Mouse (Mus musculus) brain, embryonic 14.5 days (tissue): Measurements from ENCODE around the gene P3h4. TPM values are rescaled to one million over a fixed set of nuclear protein-coding genes. Genes with fewer than 3 reads are reported as not detected.
A peak's percentile ranks its signal among the peaks of the same experiment; 100 is the strongest.

ENCODE experiments used
- DNase-seq: peaks from one replicate; pipeline ENCODE4 v3.0.0-alpha.2; 2011; ENCODE audit warnings: low read depth
- CTCF ChIP-seq: fragments of 200-500 bp; IDR thresholded peaks from 2 replicates; pipeline ENCODE4 v1.5.1; 2012; ENCODE audit warnings: inconsistent platforms, mild to moderate bottlenecking, moderate library complexity, borderline replicate concordance; ENCODE audit not compliant: insufficient read depth, insufficient read length; ENCODE audit errors: extremely low read depth
- POLR2A ChIP-seq: fragments of 200-500 bp; IDR thresholded peaks from 2 replicates; pipeline ENCODE4 v1.6.1; 2012; ENCODE audit warnings: mild to moderate bottlenecking, inconsistent platforms, borderline replicate concordance; ENCODE audit not compliant: poor library complexity, insufficient read depth, insufficient read length, severe bottlenecking; ENCODE audit errors: extremely low read depth
- polyA plus RNA-seq: library from polyadenylated mRNA; depleted of rRNA; stranded (reverse); fragments of >200 nt; gene quantifications from 2 replicates; pipeline ENCODE4 v1.2.3, GENCODE M21; 2012; rRNA removed

The P3h4 gene
- polyA plus RNA-seq: 20.2 and 21.1 TPM in 2 replicates

DNA sequence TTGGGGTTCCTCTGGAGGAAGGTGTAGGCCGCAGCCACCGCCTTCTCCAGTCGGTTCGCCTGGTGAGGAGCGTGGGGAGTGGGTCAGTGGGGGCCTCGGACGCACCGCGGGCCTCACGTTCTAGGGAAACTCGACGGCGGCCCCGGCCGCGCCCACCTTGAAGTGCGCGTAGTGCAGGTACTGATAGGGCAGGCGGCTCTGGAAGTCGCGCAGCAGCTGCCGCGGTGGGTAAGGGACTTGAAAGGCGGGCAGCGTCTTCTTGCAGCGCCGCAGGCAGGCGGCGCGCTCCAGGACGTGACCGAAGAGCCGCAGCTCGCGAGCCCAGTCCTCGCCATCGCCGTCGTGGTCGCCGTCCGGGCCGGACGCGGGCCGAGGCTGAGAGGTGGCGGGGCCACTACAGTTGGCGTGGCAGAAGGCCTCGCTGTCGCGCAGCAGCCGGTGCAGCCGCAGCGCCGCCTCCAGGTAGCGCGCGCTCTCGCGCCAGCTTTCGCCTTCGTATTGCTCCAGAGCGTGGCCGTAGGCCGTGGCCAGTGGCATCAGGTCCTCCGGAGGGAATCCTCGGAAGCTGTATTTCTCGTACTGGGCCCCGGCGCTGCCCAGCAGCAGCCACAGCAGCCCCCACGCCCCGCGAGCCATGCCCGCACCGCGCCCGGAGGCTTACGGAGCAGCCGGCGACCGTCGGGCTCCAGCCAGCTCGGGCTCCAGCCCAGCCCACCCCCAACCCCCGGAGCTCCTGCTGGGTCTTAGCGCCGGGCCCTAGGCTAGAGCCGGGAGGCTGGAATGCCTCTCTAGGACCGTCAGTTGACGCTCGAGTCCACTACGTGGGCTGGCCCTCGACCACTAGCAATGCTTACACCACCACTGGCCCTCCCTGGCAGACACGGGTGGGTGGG is at the start of gene P3h4:
Gene P3h4 (minus strand): TSS at position 816 of the 893 bp plus-strand sequence.
- DNase-seq: peak; percentile 90
- peak; percentile 61 for TF ChIP-seq CTCF
- TF ChIP-seq POLR2A: peak; percentile 56

DNA sequence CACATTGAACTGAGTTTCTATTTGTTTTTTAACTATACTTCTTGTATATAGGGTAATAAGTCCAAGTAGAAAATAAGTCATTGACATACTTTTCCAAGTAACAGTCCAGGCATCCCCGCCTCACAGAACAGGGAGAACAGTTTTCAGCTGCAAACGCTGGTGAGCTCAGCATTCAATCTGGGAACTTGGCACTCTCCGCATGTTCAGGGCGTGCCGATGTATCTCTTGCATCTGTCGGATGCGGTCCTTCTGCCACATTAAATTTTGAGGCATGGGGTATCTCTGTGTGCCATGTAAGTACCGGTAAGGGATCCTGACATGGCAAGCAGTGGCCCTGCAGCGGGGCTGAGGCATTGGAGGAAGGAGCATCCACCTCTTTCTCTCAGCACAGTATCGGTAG is 48.1 kb upstream of the P3h4 start:
- TF ChIP-seq POLR2A: no peak
- no peak for DNase-seq

DNA sequence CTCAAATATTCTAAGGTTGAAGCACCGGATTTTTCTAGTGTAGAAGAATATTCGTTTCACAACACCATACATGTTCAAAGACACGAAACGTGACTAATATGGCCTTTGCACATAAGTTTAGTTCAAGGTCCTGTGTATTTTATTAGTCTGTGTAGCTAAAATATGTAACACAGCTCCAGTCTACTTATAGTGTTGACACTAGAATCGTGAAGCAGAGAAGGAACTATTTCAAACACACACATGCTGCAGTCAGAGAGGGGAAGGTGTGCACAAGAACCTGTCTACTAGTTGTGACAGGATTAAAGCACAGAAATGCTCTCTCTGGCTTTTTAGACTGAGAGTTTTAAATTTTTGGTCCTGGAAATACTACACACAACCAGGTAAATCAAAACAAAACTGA is 43.1 kb upstream of the P3h4 start:
- DNase-seq: no peak
- TF ChIP-seq CTCF (no peak), POLR2A (no peak)

DNA sequence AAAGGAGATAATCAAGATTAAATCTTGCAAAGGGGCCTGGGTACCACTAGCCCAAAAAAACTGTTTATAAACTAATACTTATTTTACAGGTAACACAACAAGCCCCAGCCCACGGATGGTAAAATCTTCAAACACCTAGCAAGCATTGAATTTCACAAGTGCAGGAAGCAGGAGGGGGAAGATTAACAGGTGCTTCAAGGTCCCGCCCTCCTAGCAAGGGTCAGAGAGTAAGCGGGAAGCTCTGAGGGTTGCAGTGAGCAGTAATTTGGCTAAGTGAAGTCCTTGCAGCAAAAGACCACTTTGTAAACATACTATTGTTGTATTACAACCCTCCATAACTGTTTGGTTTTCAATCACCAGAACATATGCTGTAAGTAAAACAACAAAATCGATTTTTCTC is 42.6 kb upstream of the P3h4 start:
- no peak for DNase-seq
- no peak for TF ChIP-seq POLR2A
- TF ChIP-seq CTCF: no peak

DNA sequence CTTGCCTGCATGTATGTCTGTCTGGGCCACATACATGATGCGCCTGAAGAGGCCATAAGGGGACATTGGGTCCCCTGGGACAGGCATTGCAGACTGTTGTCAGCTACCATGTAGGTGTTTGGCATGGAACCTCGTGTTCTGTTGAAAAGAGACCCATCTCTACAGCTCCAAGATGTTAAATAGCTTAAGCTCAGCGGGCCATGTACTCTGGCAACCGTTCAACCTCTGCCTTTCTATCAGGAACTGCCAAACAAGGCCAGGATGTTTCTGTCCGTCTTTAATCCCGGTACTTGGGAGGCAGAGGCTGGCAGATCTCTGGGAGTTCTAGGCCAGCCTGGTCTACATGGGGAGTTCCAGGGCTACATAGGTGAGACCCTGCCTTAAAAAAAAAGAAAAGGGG is 28.0 kb upstream of the P3h4 start:
- DNase-seq: peak; percentile 13

DNA sequence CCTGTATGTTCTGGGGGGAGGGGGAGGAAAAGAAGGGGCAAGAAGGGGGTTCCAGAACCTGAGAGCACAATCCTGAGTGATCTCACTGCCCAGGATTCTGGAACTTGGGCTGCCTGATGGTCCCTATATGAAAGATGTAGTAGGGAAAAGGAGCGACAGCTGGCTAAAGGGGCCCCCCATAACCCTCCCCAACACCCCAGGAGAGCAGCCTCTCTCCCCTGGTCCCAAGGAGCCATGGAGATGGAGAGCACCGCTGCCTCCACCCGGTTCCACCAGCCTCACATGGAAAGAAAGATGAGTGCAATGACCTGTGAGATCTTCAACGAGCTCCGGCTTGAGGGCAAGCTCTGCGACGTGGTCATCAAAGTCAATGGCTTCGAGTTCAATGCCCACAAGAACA is 27.2 kb upstream of the P3h4 start, which contains the start of the genes Nt5c3b and Klhl10:
Gene Nt5c3b (minus strand): TSS at position 12 of the 400 bp plus-strand sequence.
Gene Klhl10 (plus strand): TSS at position 121 of the 400 bp plus-strand sequence.
- DNase-seq: no peak
- no peak for TF ChIP-seq POLR2A

More for the DNA sequence above, 28.0 kb upstream of the P3h4 start:
- TF ChIP-seq POLR2A: no peak

DNA sequence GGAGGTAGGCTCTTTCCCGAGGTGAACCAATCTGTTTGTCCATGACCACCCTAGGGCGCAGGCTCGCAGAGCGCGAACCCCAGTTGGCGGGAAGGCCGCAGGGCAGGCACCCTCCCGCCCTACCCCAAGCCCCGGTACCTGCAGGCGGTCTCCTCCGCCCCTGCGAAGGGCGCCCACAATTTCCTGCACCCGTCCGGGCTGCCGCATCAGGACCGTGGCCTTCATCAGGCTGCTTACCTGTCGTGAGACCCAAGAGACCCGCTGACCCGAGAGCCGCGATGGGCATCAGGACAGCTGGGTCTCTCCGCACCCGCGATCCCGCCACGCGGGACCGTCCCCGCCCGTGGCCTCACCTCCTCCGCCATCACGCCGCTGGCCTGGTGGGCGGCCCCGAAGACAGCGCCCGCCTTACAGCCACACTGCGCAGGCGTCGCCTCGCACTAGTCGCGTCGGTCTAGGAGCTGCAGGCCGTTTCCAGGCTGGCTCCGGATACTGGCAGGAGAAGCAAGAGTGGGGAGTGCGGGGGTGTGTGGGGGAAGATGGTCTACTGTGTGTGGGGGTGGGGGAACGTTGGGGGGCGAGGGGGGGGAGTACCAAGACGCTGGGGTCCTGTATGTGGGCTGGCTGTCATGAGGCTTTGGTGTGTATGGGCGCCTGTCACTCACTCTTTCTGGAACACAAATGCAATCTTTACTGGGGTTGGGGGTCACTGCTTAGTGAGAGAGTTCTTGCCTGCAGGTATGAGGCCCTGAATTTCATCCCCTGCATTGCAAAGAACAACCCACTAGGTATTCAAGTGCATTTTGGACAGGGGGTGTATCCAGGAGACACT is 26.3 kb upstream of the P3h4 start:
- peak; percentile 91 for TF ChIP-seq POLR2A
- no peak for TF ChIP-seq CTCF
- DNase-seq: peak; percentile 93

DNA sequence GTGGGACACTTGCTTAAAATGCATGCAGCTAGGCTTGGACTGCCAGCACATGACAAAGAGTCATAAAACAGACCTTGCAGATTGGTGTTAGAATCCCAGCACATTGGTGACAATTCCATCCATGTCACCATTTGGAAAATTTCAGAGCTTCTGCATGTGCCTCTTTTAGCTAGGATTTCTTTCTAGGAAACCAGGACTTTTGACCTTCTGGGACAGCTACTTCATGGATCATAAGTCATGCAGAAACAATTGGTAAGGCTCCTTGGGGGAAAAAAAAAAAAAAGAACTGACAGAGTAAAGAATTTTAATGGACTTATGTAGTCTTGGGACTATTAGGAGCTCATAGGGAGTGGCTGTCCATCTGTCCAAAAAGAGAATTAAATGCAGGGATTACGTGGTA is 23.3 kb upstream of the P3h4 start:
- no peak for TF ChIP-seq CTCF
- TF ChIP-seq POLR2A: no peak
- DNase-seq: no peak

DNA sequence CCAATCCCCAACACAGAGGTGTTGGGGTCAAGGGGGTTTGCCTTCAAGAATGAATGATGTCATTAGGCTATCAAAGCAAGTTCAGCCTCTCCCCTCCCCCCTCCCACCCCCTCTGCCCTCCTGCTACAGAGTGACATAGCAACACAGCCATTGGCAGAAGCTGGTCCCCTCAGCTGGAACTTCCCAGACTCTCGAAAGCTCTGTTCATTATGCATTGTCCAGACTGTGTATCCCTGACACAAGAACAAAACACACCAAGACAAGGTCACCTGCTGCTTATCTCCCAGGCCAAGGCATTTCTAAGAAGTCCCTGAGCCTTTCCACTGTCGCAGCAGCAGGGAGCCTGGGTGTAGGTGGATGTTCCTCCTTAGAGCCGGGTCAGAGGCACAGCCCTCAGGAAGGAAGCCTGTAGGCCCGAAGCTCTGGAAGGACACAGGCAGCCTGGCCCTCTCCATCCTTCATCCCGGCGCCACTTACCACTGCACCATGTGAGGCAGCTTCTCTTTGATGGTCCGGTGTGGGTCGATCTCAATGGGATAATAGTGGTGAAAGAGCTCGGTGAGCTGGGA is 21.1 kb upstream of the P3h4 start:
- TF ChIP-seq POLR2A: no peak
- TF ChIP-seq CTCF: no peak
- no peak for DNase-seq

DNA sequence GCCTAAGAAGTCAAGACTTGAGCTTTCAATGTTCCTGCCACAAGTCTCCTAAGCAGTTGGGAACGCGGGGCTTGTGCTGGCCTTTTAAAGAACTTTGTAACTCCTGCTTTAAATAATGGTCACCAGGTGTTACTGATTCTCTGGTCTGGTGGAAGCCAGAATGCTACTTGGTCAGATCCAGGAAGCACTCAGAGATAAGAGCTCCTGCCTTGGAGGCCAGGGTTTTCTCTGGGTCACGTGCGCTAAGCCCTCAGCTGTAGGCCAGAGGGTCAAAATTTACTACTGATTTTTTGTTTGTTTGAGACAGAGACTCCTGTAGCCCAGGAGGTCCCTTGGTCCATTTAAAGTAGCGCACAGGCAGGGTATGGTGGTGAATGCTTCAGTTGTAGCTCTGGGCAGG is 17.4 kb upstream of the P3h4 start:
- no peak for DNase-seq
- no peak for TF ChIP-seq CTCF
- no peak for TF ChIP-seq POLR2A

DNA sequence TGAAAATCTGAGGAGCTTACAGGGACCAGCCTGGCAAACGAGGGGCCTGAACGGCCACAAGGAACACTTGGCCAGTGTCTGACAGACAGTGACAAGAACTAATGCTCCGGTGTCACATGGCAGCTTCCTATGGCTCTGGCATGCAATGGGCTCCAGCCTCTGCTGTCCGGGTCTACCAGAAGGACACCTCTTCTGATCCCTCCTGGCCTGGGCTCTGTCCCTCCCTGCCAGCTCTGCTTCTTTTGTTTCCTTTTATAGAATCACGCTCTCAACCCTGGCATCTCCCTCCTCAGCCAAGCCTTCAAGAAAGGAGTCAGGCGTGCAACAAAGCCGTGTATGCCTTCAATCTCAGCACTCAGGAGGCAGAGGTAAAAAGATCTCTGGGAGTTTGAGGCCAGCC is 15.4 kb upstream of the P3h4 start:
- DNase-seq: no peak
- TF ChIP-seq CTCF (no peak), POLR2A (no peak)

DNA sequence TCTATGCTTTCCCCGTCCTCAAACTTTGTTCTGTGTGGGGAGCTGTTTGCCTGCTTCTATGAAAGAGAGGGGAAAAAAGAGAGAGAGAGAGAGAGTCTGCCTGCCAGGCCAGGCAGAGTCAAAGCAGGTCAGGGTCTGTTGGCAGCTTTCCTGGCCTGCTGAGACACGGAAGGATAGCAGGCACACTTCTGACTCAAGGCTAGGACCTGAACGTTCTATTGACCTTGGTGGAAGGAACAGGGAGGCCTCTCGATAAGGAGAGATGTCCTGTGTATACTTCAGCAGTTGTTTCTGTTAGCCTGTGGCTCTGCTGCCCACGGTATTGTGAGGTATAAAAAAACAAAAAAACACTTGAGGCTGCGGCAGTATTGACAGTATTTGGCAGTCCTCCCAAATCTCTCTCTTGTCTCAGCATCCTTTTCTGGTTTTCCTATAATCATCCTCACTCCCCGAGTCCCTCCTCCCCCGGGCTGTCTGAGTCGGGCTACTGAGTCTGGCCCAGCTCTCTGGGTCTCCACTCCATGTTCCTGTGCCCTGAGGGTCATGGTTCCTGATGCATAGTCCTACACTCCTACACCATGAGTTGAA is 14.1 kb upstream of the P3h4 start:
- DNase-seq: peak; percentile 67

More for the DNA sequence above, 14.1 kb upstream of the P3h4 start:
- TF ChIP-seq CTCF (no peak), POLR2A (no peak)
